Mouse (Mus musculus) embryonic facial prominence, embryonic 11.5 days (tissue): Measurements from ENCODE around the gene Mak. TPM values are rescaled to one million over a fixed set of nuclear protein-coding genes. Genes with fewer than 3 reads are reported as not detected.

Source experiments
- ATAC-seq: fragments of 200-750 bp; cut with Nextera tagmentation; replicated peaks from 2 replicates; pipeline ENCODE4 v1.8.0; 2017; ENCODE audit warnings: low read depth; ENCODE audit not compliant: insufficient number of reproducible peaks, low FRiP score, low TSS enrichment
- DNase-seq: peaks from one replicate; pipeline ENCODE4 v3.0.0-alpha.2; 2015; ENCODE audit warnings: low spot score
- H3K27ac ChIP-seq: fragments of 300-500 bp; sonication (generic); replicated peaks from 2 replicates; pipeline ENCODE4 v1.5.1; 2014; ENCODE audit warnings: mild to moderate bottlenecking, low read depth, low read length, control low read depth
- H3K27me3 ChIP-seq: fragments of 300-500 bp; sonication (generic); 2 replicates; pipeline ENCODE4 v1.6.1; 2014; ENCODE audit warnings: mild to moderate bottlenecking, low read length, moderate library complexity, mixed read lengths; ENCODE audit not compliant: control insufficient read depth, insufficient read depth
- H3K36me3 ChIP-seq: fragments of 300-500 bp; sonication (generic); replicated peaks from 2 replicates; pipeline ENCODE4 v1.6.1; 2014; ENCODE audit warnings: low read depth, mild to moderate bottlenecking, low read length, moderate library complexity, mixed read lengths; ENCODE audit not compliant: control insufficient read depth, insufficient read depth
- H3K4me1 ChIP-seq: fragments of 300-500 bp; sonication (generic); 2 replicates; pipeline ENCODE4 v1.6.1; 2014; ENCODE audit warnings: low read length, mixed read lengths; ENCODE audit not compliant: control insufficient read depth, insufficient read depth
- H3K4me2 ChIP-seq: fragments of 300-500 bp; sonication (generic); 2 replicates; pipeline ENCODE4 v1.6.1; 2014; ENCODE audit warnings: low read depth, mild to moderate bottlenecking, control low read depth, low read length, moderate library complexity
- H3K4me3 ChIP-seq: fragments of 300-500 bp; sonication (generic); 2 replicates; pipeline ENCODE4 v1.5.1; 2014; ENCODE audit warnings: low read depth, low read length, control low read depth
- H3K9ac ChIP-seq: fragments of 300-500 bp; sonication (generic); replicated peaks from 2 replicates; pipeline ENCODE4 v1.6.1; 2014; ENCODE audit warnings: mild to moderate bottlenecking, control low read depth, low read length
- H3K9me3 ChIP-seq: fragments of 300-500 bp; sonication (generic); replicated peaks from 2 replicates; pipeline ENCODE4 v1.6.1; 2016; ENCODE audit warnings: mild to moderate bottlenecking, low read length, inconsistent platforms, mixed read lengths; ENCODE audit not compliant: control insufficient read depth
- WGBS: fragments of 180-500 bp; shearing (Covaris S2); extraction: QIAGEN DNeasy Blood & Tissue Kit; methylation state at CpG from one replicate; pipeline ENCODE4 v1.1.7; 2014; 5-methylcytosine and 5-hydroxymethylcytosine counted together
- polyA plus RNA-seq: library from polyadenylated mRNA; unstranded; fragments of >200 nt; fragmentation: Nextera tagmentation; extraction: Ambion mirVana; gene quantifications from 2 replicates; pipeline ENCODE4 v1.2.1, GENCODE M21; 2014

Gene Mak
- polyA plus RNA-seq, result 0.94 and 1.5 TPM in 2 replicates

DNA sequence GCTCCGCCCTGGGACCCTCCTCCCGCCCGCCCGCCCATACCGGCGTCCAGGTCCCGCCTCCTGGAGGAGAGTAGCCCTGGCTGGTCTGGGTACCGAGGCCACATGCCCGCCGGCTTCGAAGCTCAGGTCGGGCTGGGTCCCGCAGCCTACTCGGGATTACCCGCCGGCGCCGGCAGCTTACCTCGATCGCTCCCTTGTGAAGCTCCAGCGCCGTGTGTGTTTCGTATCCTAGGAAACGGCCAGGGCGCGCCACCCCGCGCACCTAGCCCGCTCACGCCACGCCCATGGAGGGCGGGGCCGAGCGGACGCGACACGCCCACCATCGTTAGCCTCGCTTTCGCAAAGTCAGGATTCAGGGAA, at the start of gene Mak:
Gene Mak, minus strand, starts transcription at position 286 of the 360 bp plus-strand sequence.
- DNase-seq (peak; percentile 91), ATAC-seq (peak; percentile 89)
- Histone ChIP-seq H3K27me3 (no peaks in the 10 kb centered on the region; the same call in 1 of the 2 replicates), H3K4me3 (peak within 1 kb of the TSS; percentile 44), H3K36me3 (no peaks in the 10 kb centered on the region), H3K4me2 (peak within 1 kb of the TSS; percentile 86), H3K9me3 (no peaks in the 10 kb centered on the region), H3K9ac (peak within 1 kb of the TSS; percentile 47; the same call in 1 of the 2 replicates), H3K27ac (no peak within 1 kb of the TSS), H3K4me1 (no peaks in the 10 kb centered on the region)
- under 1% methylated on average over 37 of the region's 40 CpGs for WGBS

DNA sequence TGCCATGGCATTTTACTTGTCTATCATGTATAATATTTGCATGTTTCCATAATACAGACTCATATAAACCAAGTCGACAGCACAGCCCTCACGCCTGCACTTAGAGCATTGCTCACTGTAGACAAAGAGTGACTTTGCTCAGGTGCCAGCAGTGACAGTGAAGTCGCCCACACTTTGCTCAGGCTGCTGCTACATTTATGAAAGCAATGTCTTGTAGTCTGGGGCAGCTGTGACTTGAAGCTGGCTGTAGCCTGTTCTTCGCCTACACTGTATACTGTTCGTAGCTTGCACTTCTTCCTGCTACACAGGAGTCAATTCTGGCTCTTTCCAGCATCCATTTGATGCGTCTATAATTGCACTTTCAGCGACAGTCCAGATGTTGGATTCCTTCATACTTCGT, 49.6 kb upstream of the Mak start:
- H3K4me2 ChIP-seq, result no peak overlapping the region
- no peaks in the 10 kb centered on the region for H3K9me3 ChIP-seq
- no peak overlapping the region for H3K4me3 ChIP-seq
- no peaks in the 10 kb centered on the region for H3K27me3 ChIP-seq
- no peak overlapping the region for H3K9ac ChIP-seq
- no peak for DNase-seq
- no peak for ATAC-seq
- H3K36me3 ChIP-seq, result no peaks in the 10 kb centered on the region
- H3K4me1 ChIP-seq, result no peaks in the 10 kb centered on the region
- no peak overlapping the region for H3K27ac ChIP-seq
- WGBS, result 87% methylated on average over 8 of the region's 8 CpGs

DNA sequence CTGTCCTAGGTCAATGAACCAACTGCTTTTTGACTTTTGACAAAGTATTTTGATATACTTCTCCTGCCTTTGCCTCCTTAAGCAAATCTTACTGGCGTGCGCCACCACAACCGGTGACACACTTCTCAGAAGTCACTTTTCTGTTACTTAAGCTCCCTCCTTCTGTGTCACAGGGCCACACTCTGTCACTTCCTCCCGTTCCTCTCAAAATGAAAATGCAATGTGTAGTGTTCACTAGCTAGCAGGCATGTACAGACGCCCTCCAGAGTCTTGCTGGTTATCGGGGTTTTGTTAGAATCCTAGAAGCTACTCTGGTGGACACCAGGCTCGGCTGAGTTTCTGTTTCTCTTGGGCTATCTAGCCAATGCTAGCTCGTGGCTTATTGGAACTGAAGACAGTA, 48.8 kb upstream of the Mak start:
- Histone ChIP-seq H3K27ac (no peak overlapping the region), H3K4me1 (no peaks in the 10 kb centered on the region), H3K4me3 (no peak overlapping the region), H3K9ac (no peak overlapping the region), H3K9me3 (no peaks in the 10 kb centered on the region), H3K36me3 (no peaks in the 10 kb centered on the region), H3K4me2 (no peak overlapping the region), H3K27me3 (no peaks in the 10 kb centered on the region)
- WGBS, result 84% methylated on average over 8 of the region's 8 CpGs
- DNase-seq (no peak), ATAC-seq (no peak)

DNA sequence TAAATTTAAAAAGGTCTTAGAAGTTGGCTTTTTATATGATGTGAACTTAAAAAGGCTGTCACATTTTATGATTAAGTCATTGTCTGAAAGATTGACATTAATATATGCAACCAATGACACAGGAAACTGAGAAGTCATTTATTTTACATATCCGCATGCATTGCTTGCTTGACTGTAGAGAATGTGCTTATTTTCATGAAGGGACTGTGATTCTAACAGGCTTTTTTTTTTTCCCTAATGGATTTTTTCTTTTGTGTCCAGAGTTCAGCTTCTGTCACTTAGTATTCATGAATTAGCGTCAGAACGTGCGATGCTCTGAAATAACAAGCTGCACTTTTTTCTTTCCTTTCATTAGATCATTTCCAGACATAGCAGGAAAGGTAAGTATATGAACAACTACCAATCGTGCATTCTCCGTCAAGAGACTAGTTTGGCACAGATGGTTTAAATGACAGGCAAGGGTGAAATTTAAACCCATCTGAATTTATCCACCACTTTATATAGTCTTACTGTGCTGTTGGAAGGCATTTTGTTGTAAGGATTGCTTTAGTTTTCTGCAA, 44.2 kb upstream of the Mak start:
- Histone ChIP-seq H3K4me3 (no peak overlapping the region), H3K4me1 (no peaks in the 10 kb centered on the region), H3K36me3 (no peaks in the 10 kb centered on the region), H3K4me2 (no peak overlapping the region), H3K27ac (no peak overlapping the region), H3K27me3 (no peaks in the 10 kb centered on the region), H3K9me3 (no peaks in the 10 kb centered on the region), H3K9ac (no peak overlapping the region)
- WGBS, result 60% methylated on average over 6 of the region's 6 CpGs
- no peak for ATAC-seq
- DNase-seq, result no peak

DNA sequence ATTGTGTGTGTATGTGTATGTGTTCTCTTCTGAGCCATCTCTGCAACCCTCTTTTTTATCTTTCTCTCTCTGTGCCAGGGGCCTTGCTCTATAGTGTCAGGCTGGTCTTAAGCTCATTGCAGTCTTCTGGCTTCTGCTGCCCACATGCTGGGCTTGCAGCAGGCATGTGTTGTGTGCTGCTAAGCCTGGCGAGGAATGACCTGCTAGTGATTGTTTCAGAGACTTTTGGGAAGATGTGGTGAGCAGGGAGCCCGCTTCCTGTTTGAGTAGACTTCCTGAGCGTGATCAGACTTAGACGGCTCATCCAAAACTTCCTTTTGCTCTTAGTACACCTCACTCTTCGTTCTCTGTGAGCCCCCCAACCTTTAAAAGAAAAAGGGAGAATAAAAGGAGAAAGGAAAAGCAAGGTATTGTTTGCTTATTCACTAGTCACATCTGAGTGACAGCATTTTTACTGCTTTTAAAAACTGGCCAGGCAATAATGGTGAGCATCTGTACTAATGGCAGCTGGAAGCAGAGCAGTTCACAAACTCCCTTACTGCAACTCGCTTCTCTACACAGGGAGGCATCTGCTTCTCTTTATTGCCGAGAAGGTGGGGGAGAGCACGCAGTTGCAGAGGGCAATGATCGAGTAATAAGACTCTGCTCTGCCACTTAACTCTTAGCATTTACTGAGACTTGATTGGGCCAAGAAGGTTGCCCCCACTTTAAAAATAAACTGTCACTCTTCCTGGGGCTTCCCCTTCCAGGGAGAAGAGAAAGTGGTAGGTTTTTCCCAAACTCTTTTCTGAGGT, 39.8 kb upstream of the Mak start:
- WGBS, result 27% methylated on average over 9 of the region's 9 CpGs
- no peak for ATAC-seq
- H3K9ac ChIP-seq, result no peak overlapping the region

DNA sequence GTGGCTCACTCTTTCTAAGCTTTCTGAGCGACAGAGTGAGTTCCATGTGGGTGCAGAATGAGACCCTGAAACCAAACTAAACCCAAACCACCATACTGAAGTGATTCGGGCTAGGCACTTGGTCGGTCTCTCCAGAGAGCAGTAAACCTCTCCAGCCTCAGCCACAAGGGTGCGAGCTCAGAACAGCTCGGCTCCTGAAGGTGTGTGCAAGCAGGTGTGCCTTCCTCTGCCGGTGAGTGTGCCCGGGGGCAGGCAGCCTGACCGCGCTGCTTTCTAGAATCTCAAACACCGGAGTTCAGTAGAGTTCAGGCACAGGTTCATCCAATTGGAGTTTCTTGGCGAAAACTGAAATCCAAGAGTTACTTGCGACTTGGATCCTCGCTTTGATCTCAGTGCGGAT, 34.4 kb upstream of the Mak start, which contains the start of gene Sycp2l:
Gene Sycp2l, plus strand, starts transcription at position 368 of the 400 bp plus-strand sequence.
- no peak for ATAC-seq
- no peak within 1 kb of the TSS for H3K27ac ChIP-seq
- DNase-seq, result no peak
- peak within 1 kb of the TSS; percentile 0; the same call in 1 of the 2 replicates for H3K4me3 ChIP-seq
- H3K27me3 ChIP-seq, result no peaks in the 10 kb centered on the region
- no peak within 1 kb of the TSS for H3K9ac ChIP-seq
- H3K4me1 ChIP-seq, result no peaks in the 10 kb centered on the region
- no peaks in the 10 kb centered on the region for H3K9me3 ChIP-seq
- H3K36me3 ChIP-seq, result no peaks in the 10 kb centered on the region
- 34% methylated on average over 14 of the region's 14 CpGs for WGBS
- H3K4me2 ChIP-seq, result peak within 1 kb of the TSS; percentile 5

More for the DNA sequence above, 39.8 kb upstream of the Mak start:
- Histone ChIP-seq H3K4me2 (no peak overlapping the region), H3K4me1 (no peaks in the 10 kb centered on the region), H3K27me3 (no peaks in the 10 kb centered on the region), H3K27ac (no peak overlapping the region), H3K9me3 (no peaks in the 10 kb centered on the region), H3K36me3 (no peaks in the 10 kb centered on the region), H3K4me3 (no peak overlapping the region)
- DNase-seq, result peak; percentile 72

DNA sequence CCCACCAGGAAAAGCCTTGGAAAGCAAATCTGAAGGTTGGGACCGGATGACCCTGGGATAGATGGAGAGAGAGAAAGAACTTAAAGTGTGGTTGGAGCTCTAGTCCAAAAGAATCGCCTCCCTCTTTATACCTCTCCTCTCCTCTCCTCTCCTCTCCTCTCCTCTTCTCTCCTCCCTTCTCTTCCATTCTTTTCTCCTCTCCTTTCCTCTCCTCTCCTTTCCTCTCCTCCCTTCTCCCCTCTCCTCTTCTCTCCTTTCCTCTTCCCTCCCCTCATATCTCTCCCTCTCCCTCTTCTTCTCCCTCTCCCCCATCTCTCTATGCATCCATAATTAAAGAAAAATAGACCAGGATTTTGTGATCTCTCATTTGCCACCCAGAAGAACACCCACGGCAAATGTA, 31.4 kb upstream of the Mak start, which contains the start of gene Gcm2:
Gene Gcm2, minus strand, starts transcription at position 101 of the 400 bp plus-strand sequence.
- H3K27me3 ChIP-seq, result no peaks in the 10 kb centered on the region
- ATAC-seq, result no peak

DNA sequence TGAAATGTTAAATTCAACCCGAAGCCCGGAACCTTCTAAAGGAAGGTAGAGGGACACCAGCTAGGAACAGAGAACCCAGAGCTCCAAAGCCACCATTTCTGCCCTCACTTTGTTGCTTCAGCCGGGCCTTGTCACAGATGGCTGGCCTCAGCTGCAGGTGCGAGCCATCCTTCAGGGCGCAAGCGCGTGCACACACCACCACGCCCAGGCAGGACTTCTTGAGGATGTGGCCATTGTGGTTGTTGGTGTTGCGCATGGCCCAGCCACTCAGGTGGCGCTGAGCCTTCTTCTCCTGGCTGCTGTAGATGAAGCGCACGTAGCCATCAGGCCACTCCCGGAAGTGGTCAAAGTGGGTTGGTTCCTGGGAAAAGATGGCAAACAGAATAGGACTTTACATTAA, 26.0 kb upstream of the Mak start:
- ATAC-seq (no peak), DNase-seq (no peak)
- Histone ChIP-seq H3K27ac (no peak overlapping the region), H3K4me1 (no peaks in the 10 kb centered on the region), H3K4me2 (no peak overlapping the region), H3K36me3 (no peaks in the 10 kb centered on the region), H3K9me3 (no peaks in the 10 kb centered on the region), H3K4me3 (no peak overlapping the region), H3K27me3 (no peaks in the 10 kb centered on the region), H3K9ac (no peak overlapping the region)
- WGBS, result 95% methylated on average over 13 of the region's 13 CpGs

More for the DNA sequence above, 31.4 kb upstream of the Mak start, which contains the start of gene Gcm2:
- H3K4me2 ChIP-seq, result no peak within 1 kb of the TSS
- H3K9me3 ChIP-seq, result no peaks in the 10 kb centered on the region
- H3K4me3 ChIP-seq, result no peak within 1 kb of the TSS
- H3K27ac ChIP-seq, result no peak within 1 kb of the TSS
- H3K36me3 ChIP-seq, result no peaks in the 10 kb centered on the region
- H3K4me1 ChIP-seq, result no peaks in the 10 kb centered on the region
- H3K9ac ChIP-seq, result no peak within 1 kb of the TSS
- no peak for DNase-seq
- 65% methylated on average over 3 of the region's 3 CpGs for WGBS
